Mouse (Mus musculus): ENCODE data around the gene Adgrg3. TPM values are rescaled to one million over a fixed set of nuclear protein-coding genes. Genes with fewer than 3 reads are reported as not detected.

Gene Adgrg3
- polyA plus RNA-seq (2017; shearing (Covaris generic)) = 0.48 TPM

DNA sequence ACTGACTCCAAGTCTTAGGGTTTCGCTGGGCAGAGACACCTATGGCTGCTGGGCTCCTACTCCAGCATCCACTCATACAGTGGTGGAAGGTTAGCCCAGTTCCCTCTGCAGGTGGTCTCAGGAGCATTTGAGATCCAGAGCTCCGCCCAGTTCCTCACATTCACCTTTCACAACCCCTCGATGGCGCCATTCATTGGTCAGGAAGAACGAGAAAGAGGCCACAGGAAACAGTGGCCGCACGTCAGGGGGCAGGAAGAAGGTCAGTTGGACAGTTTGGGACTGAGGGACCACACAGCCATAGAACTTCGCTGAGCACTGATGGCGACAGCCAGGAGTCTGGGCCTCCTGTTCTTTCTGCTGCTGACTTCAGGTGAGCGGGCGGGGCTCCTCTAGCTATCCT is at the start of gene Adgrg3:
TSS of gene Adgrg3 (plus strand) at position 242 of the 400 bp plus-strand sequence.

DNA sequence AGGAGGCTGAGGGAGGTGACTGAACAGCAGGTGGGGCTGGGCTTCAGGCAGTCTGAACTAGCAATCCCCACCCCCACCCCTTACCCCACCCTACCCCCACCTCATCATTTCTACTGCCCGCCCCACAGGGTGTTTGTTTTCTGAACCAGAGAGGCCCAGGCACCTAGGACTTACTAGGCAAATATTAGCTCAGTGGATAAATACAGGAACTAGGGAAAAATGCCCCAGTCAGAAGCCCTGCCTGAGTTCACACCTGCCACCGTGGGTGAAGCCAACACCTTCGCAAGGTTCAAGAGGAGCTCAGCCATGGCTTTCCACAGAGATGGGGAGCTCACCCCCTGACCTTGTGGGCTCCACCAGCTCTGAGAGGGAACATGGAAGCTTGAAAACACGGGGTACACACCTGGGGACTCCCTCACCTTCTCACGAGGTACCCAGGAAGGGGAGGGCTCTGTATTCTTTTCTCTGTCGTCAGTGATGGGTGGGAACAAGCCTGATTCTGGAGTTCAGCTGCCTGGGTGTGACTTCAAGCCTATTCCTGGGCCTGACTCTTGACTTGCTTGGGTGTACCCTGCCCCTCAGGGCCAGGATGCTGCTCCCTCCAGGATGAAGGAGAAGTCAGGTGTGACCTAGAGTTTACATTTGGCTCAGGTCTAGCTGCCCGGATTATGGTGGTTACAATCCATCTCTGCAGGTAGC is 42.9 kb upstream of the Adgrg3 start, which contains the start of gene Adgrg1:
TSS of gene Adgrg1 (plus strand) at position 285 of the 699 bp plus-strand sequence.

GRCm38 (mm10) chr8:95054927-95055510 is 37.5 kb downstream of the Adgrg3 start, which contains the start of gene Drc7:
Drc7 (plus strand) TSS chr8:95055103.

GRCm38 (mm10) chr8:95080381-95081341 is 63.2 kb downstream of the Adgrg3 start, which contains the start of gene Katnb1:
Katnb1 (plus strand) TSS chr8:95081186.

Other genes with a start within 250 kb of the Adgrg3 start
- 0.31 TPM for gene Cx3cl1, start 245.7 kb upstream of the Adgrg3 start, polyA plus RNA-seq (2017; shearing (Covaris generic))
- not detected for gene Ccl17, start 207.2 kb upstream of the Adgrg3 start, polyA plus RNA-seq (2017; shearing (Covaris generic))
- gene Coq9, start 179.4 kb upstream of the Adgrg3 start, polyA plus RNA-seq (2017; shearing (Covaris generic)) = 66.1 TPM
- gene Ciapin1, start 179.3 kb upstream of the Adgrg3 start, polyA plus RNA-seq (2017; shearing (Covaris generic)) = 91.4 TPM
- 105 TPM for gene Polr2c, start 160.2 kb upstream of the Adgrg3 start, polyA plus RNA-seq (2017; shearing (Covaris generic))
- gene Dok4, start 141.4 kb upstream of the Adgrg3 start, polyA plus RNA-seq (2017; shearing (Covaris generic)) = 3.1 TPM
- gene Ccdc102a, start 99.6 kb upstream of the Adgrg3 start, polyA plus RNA-seq (2017; shearing (Covaris generic)) = 0.87 TPM
- gene Adgrg5, start 94.0 kb upstream of the Adgrg3 start, polyA plus RNA-seq (2017; shearing (Covaris generic)) = not detected
- gene Adgrg1, start 42.9 kb upstream of the Adgrg3 start, polyA plus RNA-seq (2017; shearing (Covaris generic)) = 4.9 TPM
- not detected for gene Drc7, start 37.4 kb downstream of the Adgrg3 start, polyA plus RNA-seq (2017; shearing (Covaris generic))
- gene Katnb1, start 63.5 kb downstream of the Adgrg3 start, polyA plus RNA-seq (2017; shearing (Covaris generic)) = 16.0 TPM
- gene Kifc3, start 185.1 kb downstream of the Adgrg3 start, polyA plus RNA-seq (2017; shearing (Covaris generic)) = 3.9 TPM